Mouse (Mus musculus): Measurements from ENCODE around the gene Etfrf1. TPM values are rescaled to one million over a fixed set of nuclear protein-coding genes. Genes with fewer than 3 reads are reported as not detected.

Etfrf1 gene
- polyA plus RNA-seq, 1 experiment from 2014 or later, result 40.1 TPM

DNA sequence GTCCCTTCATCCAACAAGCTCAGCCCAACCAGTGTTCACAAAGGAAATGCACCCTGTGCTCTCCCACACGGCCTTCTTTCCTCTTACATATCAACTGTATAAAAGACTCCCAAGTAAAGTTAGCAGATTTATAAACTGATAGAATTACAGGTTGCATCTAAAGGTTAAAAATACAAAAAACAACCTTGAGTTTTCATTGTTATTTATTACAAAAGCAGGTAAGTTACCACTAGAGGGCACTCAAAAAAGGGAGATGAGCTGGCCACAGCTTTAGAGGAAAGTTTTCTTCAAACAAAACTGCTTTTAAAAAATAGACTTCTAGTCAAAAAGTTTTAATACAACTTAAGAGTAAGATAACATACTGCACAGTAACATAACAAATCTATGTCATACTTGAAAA lies 31.6 kb downstream of the Etfrf1 start:
- Histone ChIP-seq H3K27me3 (ENCODE audit: control insufficient read depth, insufficient read depth, low read length) (no peaks in the 10 kb centered on the region), H3K9ac (ENCODE audit: low read depth, low read length) (no peak overlapping the region), H3K4me1 (replicated peaks; ENCODE audit: control insufficient read depth, insufficient read depth, low read length) (no peaks in the 10 kb centered on the region), H3K4me3 (ENCODE audit: low read depth, low read length) (no peak overlapping the region), H3K4me2 (replicated peaks; ENCODE audit: low read depth, low read length) (no peak overlapping the region), H3K36me3 (ENCODE audit: control insufficient read depth, insufficient read depth, low read length) (no peaks in the 10 kb centered on the region), H3K27ac (ENCODE audit: low read depth, low read length) (no peak overlapping the region), H3K9me3 (ENCODE audit: control insufficient read depth, low read length) (no peaks in the 10 kb centered on the region)
- no peak for ATAC-seq (ENCODE audit: low FRiP score)
- 53% methylated on average over 1 of the region's 1 CpGs for WGBS
- peak; percentile 26 for DNase-seq (ENCODE audit: low spot score)

- no peak overlapping the region for H3K27ac ChIP-seq (ENCODE audit: low read depth, low read length)
- 95% methylated on average over 5 of the region's 5 CpGs for WGBS
- H3K4me1 ChIP-seq (replicated peaks; ENCODE audit: control insufficient read depth, insufficient read depth, low read length), result peaks cover 2% of the 10 kb centered on the region; the same call in 1 of the 2 replicates
- H3K36me3 ChIP-seq (ENCODE audit: control insufficient read depth, insufficient read depth, low read length), result no peaks in the 10 kb centered on the region
- H3K27me3 ChIP-seq (ENCODE audit: control insufficient read depth, insufficient read depth, low read length), result no peaks in the 10 kb centered on the region
- H3K9ac ChIP-seq (ENCODE audit: low read depth, low read length), result no peak overlapping the region
- no peak for DNase-seq (ENCODE audit: low spot score)
- no peak overlapping the region for H3K4me2 ChIP-seq (replicated peaks; ENCODE audit: low read depth, low read length)
- ATAC-seq (ENCODE audit: low FRiP score), result no peak
- no peak overlapping the region for H3K4me3 ChIP-seq (ENCODE audit: low read depth, low read length)
- no peaks in the 10 kb centered on the region for H3K9me3 ChIP-seq (ENCODE audit: control insufficient read depth, low read length)
Measured at GRCm38 (mm10) chr6:145246841-145247240, 35.9 kb downstream of the Etfrf1 start.

DNA sequence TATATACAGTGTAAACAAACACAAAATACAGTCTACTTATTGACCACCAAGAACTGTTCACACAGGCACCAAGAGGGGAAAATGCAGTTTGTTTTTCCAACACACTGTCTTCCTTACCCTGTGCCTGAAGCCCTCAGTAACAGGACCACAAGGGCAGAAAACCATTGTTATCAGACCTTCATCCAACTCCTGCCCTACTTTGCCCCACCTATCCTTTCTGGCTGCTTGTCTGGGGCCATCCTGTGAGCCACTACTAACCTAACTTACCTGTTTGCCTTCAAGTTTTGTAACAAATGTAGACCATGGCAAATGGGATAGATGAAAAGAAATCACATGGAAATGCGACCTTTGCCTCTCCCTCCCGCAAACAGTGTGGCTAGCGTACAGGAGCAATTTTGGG lies 37.0 kb downstream of the Etfrf1 start:
- H3K36me3 ChIP-seq (ENCODE audit: control insufficient read depth, insufficient read depth, low read length), result no peaks in the 10 kb centered on the region
- WGBS, result 66% methylated on average over 3 of the region's 3 CpGs
- ATAC-seq (ENCODE audit: low FRiP score) (no peak), DNase-seq (ENCODE audit: low spot score) (peak; percentile 7)
- peaks cover 2% of the 10 kb centered on the region; the same call in 1 of the 2 replicates for H3K4me1 ChIP-seq (replicated peaks; ENCODE audit: control insufficient read depth, insufficient read depth, low read length)
- H3K9me3 ChIP-seq (ENCODE audit: control insufficient read depth, low read length), result no peaks in the 10 kb centered on the region
- no peaks in the 10 kb centered on the region for H3K27me3 ChIP-seq (ENCODE audit: control insufficient read depth, insufficient read depth, low read length)
- H3K27ac ChIP-seq (ENCODE audit: low read depth, low read length), result no peak overlapping the region
- peak overlapping the region; percentile 16 for H3K4me3 ChIP-seq (ENCODE audit: low read depth, low read length)
- H3K4me2 ChIP-seq (replicated peaks; ENCODE audit: low read depth, low read length), result peak overlapping the region; percentile 24
- H3K9ac ChIP-seq (ENCODE audit: low read depth, low read length), result no peak overlapping the region

GRCm38 (mm10) chr6:145249291-145250184 lies 38.6 kb downstream of the Etfrf1 start:
- H3K4me2 ChIP-seq (replicated peaks; ENCODE audit: low read depth, low read length), result peak overlapping the region; percentile 76
- H3K4me1 ChIP-seq (replicated peaks; ENCODE audit: control insufficient read depth, insufficient read depth, low read length), result peaks cover 2% of the 10 kb centered on the region; the same call in 1 of the 2 replicates
- no peaks in the 10 kb centered on the region for H3K9me3 ChIP-seq (ENCODE audit: control insufficient read depth, low read length)
- H3K27me3 ChIP-seq (ENCODE audit: control insufficient read depth, insufficient read depth, low read length), result no peaks in the 10 kb centered on the region
- ATAC-seq (ENCODE audit: low FRiP score) (peak; percentile 70), DNase-seq (ENCODE audit: low spot score) (peak; percentile 67)
- H3K36me3 ChIP-seq (ENCODE audit: control insufficient read depth, insufficient read depth, low read length), result no peaks in the 10 kb centered on the region
- H3K4me3 ChIP-seq (ENCODE audit: low read depth, low read length), result peak overlapping the region; percentile 93
- H3K9ac ChIP-seq (ENCODE audit: low read depth, low read length), result peak overlapping the region; percentile 98
- WGBS, result under 1% methylated on average over 62 of the region's 124 CpGs
- peak overlapping the region; percentile 89 for H3K27ac ChIP-seq (ENCODE audit: low read depth, low read length)

GRCm38 (mm10) chr6:145250185-145250791 lies 39.4 kb downstream of the Etfrf1 start, which contains the start of gene Kras:
Gene Kras (minus strand): TSS chr6:145250239.
- ATAC-seq (ENCODE audit: low FRiP score) (peak; percentile 93), DNase-seq (ENCODE audit: low spot score) (peak; percentile 98)
- Histone ChIP-seq H3K4me3 (ENCODE audit: low read depth, low read length) (peak within 1 kb of the TSS; percentile 93), H3K36me3 (ENCODE audit: control insufficient read depth, insufficient read depth, low read length) (no peaks in the 10 kb centered on the region), H3K9me3 (ENCODE audit: control insufficient read depth, low read length) (no peaks in the 10 kb centered on the region), H3K4me1 (replicated peaks; ENCODE audit: control insufficient read depth, insufficient read depth, low read length) (peaks cover 2% of the 10 kb centered on the region; the same call in 1 of the 2 replicates), H3K27me3 (ENCODE audit: control insufficient read depth, insufficient read depth, low read length) (no peaks in the 10 kb centered on the region), H3K9ac (ENCODE audit: low read depth, low read length) (peak within 1 kb of the TSS; percentile 98), H3K27ac (ENCODE audit: low read depth, low read length) (peak within 1 kb of the TSS; percentile 89), H3K4me2 (replicated peaks; ENCODE audit: low read depth, low read length) (peak within 1 kb of the TSS; percentile 76)
- WGBS, result under 1% methylated on average over 56 of the region's 83 CpGs

DNA sequence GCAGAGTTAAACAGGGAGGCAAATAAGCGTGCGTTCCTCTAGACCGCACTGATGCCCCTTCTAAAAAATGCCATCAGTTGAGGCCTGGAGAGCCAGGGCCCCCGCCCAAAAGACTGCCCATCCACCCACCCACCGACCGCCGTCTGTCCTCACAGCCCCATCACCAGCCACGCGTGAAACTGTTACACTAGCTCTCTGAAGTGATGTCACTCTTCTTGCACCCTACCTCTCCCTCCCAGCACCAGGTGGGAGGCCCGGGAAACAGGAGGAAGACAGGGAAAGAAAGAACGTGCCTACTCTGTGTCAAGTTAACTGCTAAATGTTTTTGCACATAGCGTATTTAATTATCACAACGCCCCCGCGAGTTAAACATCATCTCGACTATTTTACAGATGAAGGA lies 39.9 kb downstream of the Etfrf1 start:
- no peaks in the 10 kb centered on the region for H3K36me3 ChIP-seq (ENCODE audit: control insufficient read depth, insufficient read depth, low read length)
- peak overlapping the region; percentile 98 for H3K9ac ChIP-seq (ENCODE audit: low read depth, low read length)
- peak overlapping the region; percentile 93 for H3K4me3 ChIP-seq (ENCODE audit: low read depth, low read length)
- DNase-seq (ENCODE audit: low spot score) (no peak), ATAC-seq (ENCODE audit: low FRiP score) (no peak; the same call in 1 of the 2 replicates)
- peak overlapping the region; percentile 89; the same call in 1 of the 2 replicates for H3K27ac ChIP-seq (ENCODE audit: low read depth, low read length)
- peaks cover 2% of the 10 kb centered on the region; the same call in 1 of the 2 replicates for H3K4me1 ChIP-seq (replicated peaks; ENCODE audit: control insufficient read depth, insufficient read depth, low read length)
- peak overlapping the region; percentile 76 for H3K4me2 ChIP-seq (replicated peaks; ENCODE audit: low read depth, low read length)
- H3K9me3 ChIP-seq (ENCODE audit: control insufficient read depth, low read length), result no peaks in the 10 kb centered on the region
- 12% methylated on average over 16 of the region's 16 CpGs for WGBS
- H3K27me3 ChIP-seq (ENCODE audit: control insufficient read depth, insufficient read depth, low read length), result no peaks in the 10 kb centered on the region

- DNase-seq (ENCODE audit: low spot score), result no peak
- Histone ChIP-seq H3K36me3 (ENCODE audit: control insufficient read depth, insufficient read depth, low read length) (no peaks in the 10 kb centered on the region), H3K27ac (ENCODE audit: low read depth, low read length) (no peak overlapping the region), H3K9me3 (ENCODE audit: control insufficient read depth, low read length) (no peaks in the 10 kb centered on the region), H3K9ac (ENCODE audit: low read depth, low read length) (no peak overlapping the region), H3K4me1 (replicated peaks; ENCODE audit: control insufficient read depth, insufficient read depth, low read length) (no peaks in the 10 kb centered on the region), H3K4me3 (ENCODE audit: low read depth, low read length) (no peak overlapping the region), H3K4me2 (replicated peaks; ENCODE audit: low read depth, low read length) (no peak overlapping the region), H3K27me3 (ENCODE audit: control insufficient read depth, insufficient read depth, low read length) (no peaks in the 10 kb centered on the region)
- 87% methylated on average over 13 of the region's 13 CpGs for WGBS
- no peak for ATAC-seq (ENCODE audit: low FRiP score)
Measured at GRCm38 (mm10) chr6:145255952-145256700, 45.2 kb downstream of the Etfrf1 start.

DNA sequence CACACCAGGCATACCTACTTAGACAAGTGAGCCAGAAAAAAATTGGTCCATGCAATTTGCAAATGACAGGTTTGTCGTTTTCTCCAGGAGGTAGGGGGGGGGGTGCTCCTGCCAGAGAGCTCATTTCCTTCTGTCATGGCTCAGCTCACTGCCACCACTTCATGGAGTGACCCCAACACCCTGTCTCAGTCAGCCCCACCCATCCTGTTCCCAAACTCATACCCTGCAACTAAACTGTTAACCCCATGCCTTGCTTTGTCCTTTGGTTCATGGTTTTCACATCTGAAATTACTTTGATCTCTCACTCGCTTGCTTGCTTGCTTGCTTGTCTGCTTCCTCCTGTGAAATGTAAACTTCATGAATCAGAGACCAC lies 45.8 kb downstream of the Etfrf1 start:
- H3K9ac ChIP-seq (ENCODE audit: low read depth, low read length), result no peak overlapping the region
- H3K4me1 ChIP-seq (replicated peaks; ENCODE audit: control insufficient read depth, insufficient read depth, low read length), result no peaks in the 10 kb centered on the region
- H3K27ac ChIP-seq (ENCODE audit: low read depth, low read length), result no peak overlapping the region
- no peak overlapping the region for H3K4me2 ChIP-seq (replicated peaks; ENCODE audit: low read depth, low read length)
- WGBS, result 58% methylated on average over 2 of the region's 2 CpGs
- H3K27me3 ChIP-seq (ENCODE audit: control insufficient read depth, insufficient read depth, low read length), result no peaks in the 10 kb centered on the region
- H3K9me3 ChIP-seq (ENCODE audit: control insufficient read depth, low read length), result no peaks in the 10 kb centered on the region
- no peak overlapping the region for H3K4me3 ChIP-seq (ENCODE audit: low read depth, low read length)
- ATAC-seq (ENCODE audit: low FRiP score) (no peak), DNase-seq (ENCODE audit: low spot score) (no peak)
- H3K36me3 ChIP-seq (ENCODE audit: control insufficient read depth, insufficient read depth, low read length), result no peaks in the 10 kb centered on the region
